Mouse (Mus musculus): ENCODE results near the gene Dclk1.

Gene Dclk1

GRCm38 (mm10) chr3:55266091-55266490, 23.9 kb downstream of the Dclk1 start:
- DNase-seq = no peak

GRCm38 (mm10) chr3:55269802-55270201, 27.6 kb downstream of the Dclk1 start:
- DNase-seq = no peak

- no peak for DNase-seq
These were observed 28.2 kb downstream of the Dclk1 start for GRCm38 (mm10) chr3:55270345-55270744.

- DNase-seq = no peak
These were observed 28.8 kb downstream of the Dclk1 start for GRCm38 (mm10) chr3:55270920-55271319.

GRCm38 (mm10) chr3:55272536-55272935, 30.4 kb downstream of the Dclk1 start:
- DNase-seq = no peak

GRCm38 (mm10) chr3:55276446-55276845, 34.3 kb downstream of the Dclk1 start:
- DNase-seq = no peak

- DNase-seq = no peak
These were observed 34.7 kb downstream of the Dclk1 start for GRCm38 (mm10) chr3:55276851-55277250.

- DNase-seq = no peak
These were observed 35.7 kb downstream of the Dclk1 start for GRCm38 (mm10) chr3:55277829-55278228.

GRCm38 (mm10) chr3:55279923-55280322, 37.8 kb downstream of the Dclk1 start:
- no peak for DNase-seq

GRCm38 (mm10) chr3:55280471-55280870, 38.3 kb downstream of the Dclk1 start:
- no peak for DNase-seq

- no peak for DNase-seq
These were observed 42.1 kb downstream of the Dclk1 start for GRCm38 (mm10) chr3:55284215-55284614.

- peak; percentile 31 for DNase-seq
These were observed 46.6 kb downstream of the Dclk1 start for GRCm38 (mm10) chr3:55288726-55289125.

GRCm38 (mm10) chr3:55291964-55292363, 49.8 kb downstream of the Dclk1 start:
- DNase-seq = no peak

GRCm38 (mm10) chr3:55292783-55293430, 50.7 kb downstream of the Dclk1 start:
- DNase-seq = no peak

- DNase-seq = no peak
These were observed 63.5 kb downstream of the Dclk1 start for GRCm38 (mm10) chr3:55305653-55306052.

- DNase-seq = peak; percentile 27
These were observed 65.5 kb downstream of the Dclk1 start for GRCm38 (mm10) chr3:55307553-55308177.

GRCm38 (mm10) chr3:55309961-55310360, 67.8 kb downstream of the Dclk1 start:
- no peak for DNase-seq

- DNase-seq = no peak
These were observed 73.7 kb downstream of the Dclk1 start for GRCm38 (mm10) chr3:55315827-55316226.

- DNase-seq = no peak
These were observed 75.9 kb downstream of the Dclk1 start for GRCm38 (mm10) chr3:55318021-55318420.

GRCm38 (mm10) chr3:55320572-55320971, 78.4 kb downstream of the Dclk1 start:
- no peak for DNase-seq

GRCm38 (mm10) chr3:55324029-55324428, 81.9 kb downstream of the Dclk1 start:
- no peak for DNase-seq

- no peak for DNase-seq
These were observed 88.3 kb downstream of the Dclk1 start for GRCm38 (mm10) chr3:55330496-55330895.

- DNase-seq = no peak
These were observed 89.5 kb downstream of the Dclk1 start for GRCm38 (mm10) chr3:55331694-55332093.

GRCm38 (mm10) chr3:55333511-55333910, 91.3 kb downstream of the Dclk1 start:
- DNase-seq = no peak

- peak; percentile 80 for DNase-seq
These were observed 94.7 kb downstream of the Dclk1 start for GRCm38 (mm10) chr3:55336895-55337294.
